In genomic region chr7:19541681-19542154, GRCm38 (mm10) we compare ENCODE assay signal across 12 mouse cellular contexts. TPM values are rescaled to one million over a fixed set of nuclear protein-coding genes. Genes with fewer than 3 reads are reported as not detected.
DNase-seq lines count a peak whose midpoint lies in the region; ATAC-seq and TF ChIP-seq lines count a peak whose summit lies in the region.
"Had no signal": no experiment of that assay in that cellular context is flagged by ENCODE, and none has a peak within 500 bp of the region (broad histone marks: within the 10 kb centered on the region; RNA-seq: fewer than 3 reads in every experiment).

No protein-coding gene starts in this region.

- no peak overlapping the region for H3K4me3 ChIP-seq in heart, postnatal 0 days (ENCODE audit: low read depth, low read length)
- H3K4me3 ChIP-seq in embryonic facial prominence, embryonic 13.5 days = no peak overlapping the region
- no peak overlapping the region for H3K4me3 ChIP-seq in forebrain, embryonic 16.5 days (replicated peaks; ENCODE audit: low read length)
- H3K4me3 ChIP-seq in midbrain, embryonic 15.5 days = no peak overlapping the region

- no peak for TF ChIP-seq EP300 in heart, postnatal 0 days (IDR thresholded peaks at IDR 0.05; ENCODE audit: low read depth)

- no peak overlapping the region for H3K4me2 ChIP-seq in heart, postnatal 0 days (ENCODE audit: low read depth, low read length)
- H3K4me2 ChIP-seq in embryonic facial prominence, embryonic 13.5 days = no peak overlapping the region
- H3K4me2 ChIP-seq in forebrain, embryonic 16.5 days (ENCODE audit: low read length) = no peak overlapping the region
- H3K4me2 ChIP-seq in midbrain, embryonic 15.5 days = no peak overlapping the region

- H3K9me3 ChIP-seq in heart, postnatal 0 days (replicated peaks; ENCODE audit: control insufficient read depth, low read length) = no peaks in the 10 kb centered on the region
- H3K9me3 ChIP-seq in embryonic facial prominence, embryonic 13.5 days = no peaks in the 10 kb centered on the region
- no peaks in the 10 kb centered on the region for H3K9me3 ChIP-seq in forebrain, embryonic 16.5 days (ENCODE audit: control insufficient read depth, low read length)
- no peaks in the 10 kb centered on the region for H3K9me3 ChIP-seq in midbrain, embryonic 15.5 days

- no peak for TF ChIP-seq CTCF in heart, postnatal 0 days (IDR thresholded peaks at IDR 0.05; ENCODE audit: low read depth)

- WGBS in heart, postnatal 0 days = 68% methylated on average over 7 of the region's 7 CpGs
- 76% methylated on average over 7 of the region's 7 CpGs for WGBS in embryonic facial prominence, embryonic 13.5 days
- WGBS in forebrain, embryonic 16.5 days = 54% methylated on average over 7 of the region's 7 CpGs
- 58% methylated on average over 7 of the region's 7 CpGs for WGBS in midbrain, embryonic 15.5 days

- no peak; the same call in 1 of the 2 replicates for ATAC-seq in heart, postnatal 0 days (ENCODE audit: insufficient read depth, low read depth)
- no peak for ATAC-seq in embryonic facial prominence, embryonic 13.5 days (ENCODE audit: insufficient number of reproducible peaks, insufficient read depth, low FRiP score, low TSS enrichment, low read depth)
- ATAC-seq in forebrain, embryonic 16.5 days = no peak; the same call in 1 of the 2 replicates
- peak; percentile 24; the same call in 1 of the 2 replicates for ATAC-seq in midbrain, embryonic 15.5 days (replicated peaks)

- H3K4me1 ChIP-seq in heart, postnatal 0 days (ENCODE audit: control insufficient read depth, insufficient read depth) = peaks cover 37% of the 10 kb centered on the region
- peaks cover 29% of the 10 kb centered on the region for H3K4me1 ChIP-seq in embryonic facial prominence, embryonic 13.5 days
- H3K4me1 ChIP-seq in forebrain, embryonic 16.5 days (replicated peaks; ENCODE audit: control insufficient read depth, insufficient read depth, low read length) = peaks cover 30% of the 10 kb centered on the region
- peaks cover 21% of the 10 kb centered on the region for H3K4me1 ChIP-seq in midbrain, embryonic 15.5 days

- H3K27me3 ChIP-seq in heart, postnatal 0 days (ENCODE audit: control insufficient read depth, insufficient read depth, low read length) = no peaks in the 10 kb centered on the region
- no peaks in the 10 kb centered on the region for H3K27me3 ChIP-seq in embryonic facial prominence, embryonic 13.5 days
- H3K27me3 ChIP-seq in forebrain, embryonic 16.5 days (replicated peaks; ENCODE audit: control insufficient read depth, insufficient read depth, low read length) = no peaks in the 10 kb centered on the region
- H3K27me3 ChIP-seq in midbrain, embryonic 15.5 days (replicated peaks) = no peaks in the 10 kb centered on the region
- H3K27me3 ChIP-seq: CH12.LX had no signal

- no peak overlapping the region for H3K9ac ChIP-seq in heart, postnatal 0 days (replicated peaks; ENCODE audit: low read depth, low read length)
- peak overlapping the region; percentile 46; the same call in 1 of the 2 replicates for H3K9ac ChIP-seq in embryonic facial prominence, embryonic 13.5 days
- 0 out of 2 replicates have a peak overlapping the region, but pooled peaks have one; percentile 18 for H3K9ac ChIP-seq in forebrain, embryonic 16.5 days (replicated peaks; ENCODE audit: low read depth, low read length)
- no peak overlapping the region for H3K9ac ChIP-seq in midbrain, embryonic 15.5 days

- peak overlapping the region; percentile 59; the same call in 1 of the 2 replicates for H3K27ac ChIP-seq in heart, postnatal 0 days (ENCODE audit: low read depth)
- H3K27ac ChIP-seq in embryonic facial prominence, embryonic 13.5 days = no peak overlapping the region
- peak overlapping the region; percentile 52 for H3K27ac ChIP-seq in forebrain, embryonic 16.5 days (ENCODE audit: low read length)
- no peak overlapping the region for H3K27ac ChIP-seq in midbrain, embryonic 15.5 days

- H3K36me3 ChIP-seq in heart, postnatal 0 days (replicated peaks; ENCODE audit: control insufficient read depth, insufficient read depth, low read length) = no peaks in the 10 kb centered on the region
- H3K36me3 ChIP-seq in embryonic facial prominence, embryonic 13.5 days = 0 out of 2 replicates have a peak, but pooled peaks cover 5% of the 10 kb centered on the region
- no peaks in the 10 kb centered on the region for H3K36me3 ChIP-seq in forebrain, embryonic 16.5 days (ENCODE audit: control insufficient read depth, insufficient read depth)
- H3K36me3 ChIP-seq in midbrain, embryonic 15.5 days (replicated peaks) = no peaks in the 10 kb centered on the region

- DNase-seq in heart, postnatal 0 days (ENCODE audit: low spot score) = no peak
- no peak for DNase-seq in heart, adult 11 months
- no peak for DNase-seq in urinary bladder, postnatal 10 days (ENCODE audit: low spot score)
- DNase-seq in spleen, adult 12 weeks (ENCODE audit: low spot score) = no peak
- DNase-seq: kidney, postnatal 4 days; lung, adult 2 months; thymus, postnatal 25 days had no signal

RNA-seq across cellular contexts. Expression of gene Ppp1r37, which starts 21.2 kb away (rescaled TPM):
- 40.6 and 53.3 TPM in 2 replicates for total RNA-seq in heart, postnatal 0 days (2014; rRNA removed; ENCODE audit: low replicate concordance)
- polyA plus RNA-seq in heart, postnatal 0 days (2015; fragmentation: Nextera tagmentation; extraction: Ambion mirVana) = 11.4 and 12.6 TPM in 2 replicates
- 26.0 and 30.3 TPM in 2 replicates for polyA plus RNA-seq in embryonic facial prominence, embryonic 13.5 days (2015; fragmentation: Nextera tagmentation; extraction: Ambion mirVana)
- polyA plus RNA-seq in forebrain, embryonic 16.5 days (2015; fragmentation: Nextera tagmentation; extraction: Ambion mirVana) = 31.9 and 38.8 TPM in 2 replicates
- polyA plus RNA-seq in midbrain, embryonic 15.5 days (2015; fragmentation: Nextera tagmentation; extraction: Ambion mirVana) = 44.0 and 48.3 TPM in 2 replicates

RNA-seq across cellular contexts. Expression of gene Nkpd1, which starts 24.1 kb away (rescaled TPM):
- not detected in 2 replicates for total RNA-seq in heart, postnatal 0 days (2014; rRNA removed; ENCODE audit: low replicate concordance)
- polyA plus RNA-seq in heart, postnatal 0 days (2015; fragmentation: Nextera tagmentation; extraction: Ambion mirVana) = not detected in 2 replicates
- polyA plus RNA-seq in embryonic facial prominence, embryonic 13.5 days (2015; fragmentation: Nextera tagmentation; extraction: Ambion mirVana) = 0.08 and 0.15 TPM in 2 replicates
- 0.81 and 0.90 TPM in 2 replicates for polyA plus RNA-seq in forebrain, embryonic 16.5 days (2015; fragmentation: Nextera tagmentation; extraction: Ambion mirVana)
- 0.74 and 0.95 TPM in 2 replicates for polyA plus RNA-seq in midbrain, embryonic 15.5 days (2015; fragmentation: Nextera tagmentation; extraction: Ambion mirVana)
- total RNA-seq: heart, postnatal 14 days had no signal

RNA-seq across cellular contexts. Expression of gene Trappc6a, which starts 33.5 kb away (rescaled TPM):
- 65.1 and 84.9 TPM in 2 replicates for total RNA-seq in heart, postnatal 0 days (2014; rRNA removed; ENCODE audit: low replicate concordance)
- polyA plus RNA-seq in heart, postnatal 0 days (2015; fragmentation: Nextera tagmentation; extraction: Ambion mirVana) = 79.5 and 83.3 TPM in 2 replicates
- polyA plus RNA-seq in embryonic facial prominence, embryonic 13.5 days (2015; fragmentation: Nextera tagmentation; extraction: Ambion mirVana) = 60.2 and 64.1 TPM in 2 replicates
- polyA plus RNA-seq in forebrain, embryonic 16.5 days (2015; fragmentation: Nextera tagmentation; extraction: Ambion mirVana) = 29.4 and 31.2 TPM in 2 replicates
- 38.3 and 39.1 TPM in 2 replicates for polyA plus RNA-seq in midbrain, embryonic 15.5 days (2015; fragmentation: Nextera tagmentation; extraction: Ambion mirVana)

RNA-seq across cellular contexts. Expression of gene Bloc1s3, which starts 33.6 kb away (rescaled TPM):
- total RNA-seq in heart, postnatal 0 days (2014; rRNA removed; ENCODE audit: low replicate concordance) = 9.3 and 11.9 TPM in 2 replicates
- polyA plus RNA-seq in heart, postnatal 0 days (2015; fragmentation: Nextera tagmentation; extraction: Ambion mirVana) = 1.2 TPM in 2 replicates
- 2.3 and 2.7 TPM in 2 replicates for polyA plus RNA-seq in embryonic facial prominence, embryonic 13.5 days (2015; fragmentation: Nextera tagmentation; extraction: Ambion mirVana)
- polyA plus RNA-seq in forebrain, embryonic 16.5 days (2015; fragmentation: Nextera tagmentation; extraction: Ambion mirVana) = 3.7 and 4.9 TPM in 2 replicates
- polyA plus RNA-seq in midbrain, embryonic 15.5 days (2015; fragmentation: Nextera tagmentation; extraction: Ambion mirVana) = 4.8 and 5.0 TPM in 2 replicates

RNA-seq across cellular contexts. Expression of gene Zfp296, which starts 35.4 kb away (rescaled TPM):
- total RNA-seq in heart, postnatal 0 days (2014; rRNA removed; ENCODE audit: low replicate concordance) = 0.12 and 3.6 TPM in 2 replicates
- polyA plus RNA-seq in heart, postnatal 0 days (2015; fragmentation: Nextera tagmentation; extraction: Ambion mirVana) = 0.12 and 0.15 TPM in 2 replicates
- 0.67 and 0.83 TPM in 2 replicates for polyA plus RNA-seq in embryonic facial prominence, embryonic 13.5 days (2015; fragmentation: Nextera tagmentation; extraction: Ambion mirVana)
- 0.26 TPM in 1 of 2 replicates, not detected in the other for polyA plus RNA-seq in forebrain, embryonic 16.5 days (2015; fragmentation: Nextera tagmentation; extraction: Ambion mirVana)
- 0.25 and 0.26 TPM in 2 replicates for polyA plus RNA-seq in midbrain, embryonic 15.5 days (2015; fragmentation: Nextera tagmentation; extraction: Ambion mirVana)

Comparison
In these comparisons a context has a peak if more than half of its experiments do, and no peak if none do; other contexts are left out.
1. H3K27ac ChIP-seq: peak in heart, postnatal 0 days (single experiment) and forebrain, embryonic 16.5 days (single experiment); none in embryonic facial prominence, embryonic 13.5 days (single experiment) and midbrain, embryonic 15.5 days (single experiment).
2. H3K9ac ChIP-seq: peak in embryonic facial prominence, embryonic 13.5 days (single experiment) and forebrain, embryonic 16.5 days (single experiment); none in heart, postnatal 0 days (single experiment) and midbrain, embryonic 15.5 days (single experiment).